Mouse (Mus musculus) B cell, adult 2 months (primary cell): Measurements from ENCODE around the gene Taar9.
"Not testable (repeated sequence)": the region's sequence is repeated elsewhere in the genome, so short reads cannot be mapped to it uniquely, and the experiment has no call there.

Experiments used
- DNase-seq, 2 experiments: peaks; one replicate each; pipeline ENCODE4 v3.0.0; 2022

The Taar9 gene

GRCm38 (mm10) chr10:24074751-24075150 lies 34.6 kb downstream of the Taar9 start:
- DNase-seq, result not testable (repeated sequence)

- no peak for DNase-seq
These were observed 50.3 kb downstream of the Taar9 start for GRCm38 (mm10) chr10:24058986-24059385.
